Mouse (Mus musculus) thymus, postnatal 0 days (tissue): Measurements from ENCODE around the gene Olfr1380. TPM values are rescaled to one million over a fixed set of nuclear protein-coding genes. Genes with fewer than 3 reads are reported as not detected.

Experiments
- polyA plus RNA-seq: library from polyadenylated mRNA; unstranded; fragments of >200 nt; fragmentation: Nextera tagmentation; extraction: Ambion mirVana; gene quantifications from 2 replicates; pipeline ENCODE4 v1.2.1, GENCODE M21; 2015

Olfr1380 gene
- polyA plus RNA-seq, 1 experiment from 2014 or later, result not detected

Other genes starting within 250 kb of the Olfr1380 start
- gene Olfr1391, start 234.1 kb upstream of the Olfr1380 start, polyA plus RNA-seq, result not detected in 2 replicates
- gene Olfr1390, start 221.7 kb upstream of the Olfr1380 start, polyA plus RNA-seq, result not detected in 2 replicates
- gene Olfr1389, start 133.8 kb upstream of the Olfr1380 start, polyA plus RNA-seq, result not detected in 2 replicates
- gene Olfr1388, start 120.3 kb upstream of the Olfr1380 start, polyA plus RNA-seq, result 0.04 and 0.05 TPM in 2 replicates
- gene Olfr1387, start 101.5 kb upstream of the Olfr1380 start, polyA plus RNA-seq, result not detected in 2 replicates
- not detected in 2 replicates for gene Olfr1386, start 91.8 kb upstream of the Olfr1380 start, polyA plus RNA-seq
- gene Olfr1385, start 67.8 kb upstream of the Olfr1380 start, polyA plus RNA-seq, result not detected in 2 replicates
- not detected in 2 replicates for gene Olfr1384, start 50.2 kb upstream of the Olfr1380 start, polyA plus RNA-seq
- not detected in 2 replicates for gene Olfr1383, start 37.2 kb upstream of the Olfr1380 start, polyA plus RNA-seq
- gene Olfr1382, start 28.6 kb upstream of the Olfr1380 start, polyA plus RNA-seq, result not detected in 2 replicates
- not detected in 2 replicates for gene Olfr1381, start 13.4 kb upstream of the Olfr1380 start, polyA plus RNA-seq
- 0.31 and 0.35 TPM in 2 replicates for gene Flt4, start 52.4 kb downstream of the Olfr1380 start, polyA plus RNA-seq
- 2.5 and 5.7 TPM in 2 replicates for gene Scgb3a1, start 106.7 kb downstream of the Olfr1380 start, polyA plus RNA-seq
- gene Cnot6, start 155.8 kb downstream of the Olfr1380 start, polyA plus RNA-seq, result 84.6 and 112 TPM in 2 replicates
- gene Gfpt2, start 237.3 kb downstream of the Olfr1380 start, polyA plus RNA-seq, result 3.2 and 3.4 TPM in 2 replicates